Mouse (Mus musculus): ENCODE measurements around the gene Klf7.
A peak's percentile ranks its signal among the peaks of the same experiment; 100 is the strongest.

Klf7 gene

GRCm38 (mm10) chr1:64105181-64105646, 16.9 kb downstream of the Klf7 start:
- no peak for DNase-seq (ENCODE audit: low read depth)

- no peak for DNase-seq (ENCODE audit: low read depth)
These were observed 17.4 kb downstream of the Klf7 start for GRCm38 (mm10) chr1:64104665-64105064.

DNA sequence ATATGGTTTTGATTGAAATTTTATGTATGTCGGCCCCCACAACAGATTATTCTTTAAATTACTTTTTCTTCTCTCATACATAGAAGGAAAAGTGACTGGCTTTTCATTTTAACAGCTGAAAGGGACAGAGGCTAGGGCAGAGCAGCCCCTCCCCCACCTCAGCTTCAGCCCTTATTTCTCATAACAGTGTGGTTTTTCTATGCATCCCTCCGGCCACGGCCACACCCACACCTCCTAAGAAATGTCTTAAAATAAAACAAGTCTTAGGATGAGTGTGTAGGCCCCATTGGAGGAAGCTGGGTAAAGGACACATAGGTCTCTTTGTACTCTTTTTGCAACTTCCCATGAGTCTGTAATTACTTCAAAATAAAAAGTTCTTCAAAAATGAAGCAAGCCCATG, 20.8 kb downstream of the Klf7 start:
- no peak for DNase-seq (ENCODE audit: low read depth)

DNA sequence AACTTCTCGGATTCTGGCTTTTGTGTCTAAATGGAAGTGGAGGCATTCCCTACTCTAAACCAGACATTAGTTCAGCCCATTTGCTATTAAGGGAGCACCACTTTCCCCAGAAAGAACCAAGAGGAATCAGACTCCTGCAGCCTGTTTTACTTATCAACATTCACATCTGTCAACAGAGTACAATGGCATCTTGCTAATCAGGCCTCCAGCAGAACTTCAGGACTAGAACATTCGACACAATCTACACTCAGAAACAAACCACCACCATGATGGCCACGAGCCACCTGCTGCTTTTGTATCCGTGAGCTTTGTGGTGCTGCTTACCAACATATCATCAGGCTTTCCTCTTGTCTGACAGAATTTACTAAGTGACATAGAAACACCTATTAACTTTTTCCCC, 23.3 kb downstream of the Klf7 start:
- DNase-seq (ENCODE audit: low read depth) = no peak

DNA sequence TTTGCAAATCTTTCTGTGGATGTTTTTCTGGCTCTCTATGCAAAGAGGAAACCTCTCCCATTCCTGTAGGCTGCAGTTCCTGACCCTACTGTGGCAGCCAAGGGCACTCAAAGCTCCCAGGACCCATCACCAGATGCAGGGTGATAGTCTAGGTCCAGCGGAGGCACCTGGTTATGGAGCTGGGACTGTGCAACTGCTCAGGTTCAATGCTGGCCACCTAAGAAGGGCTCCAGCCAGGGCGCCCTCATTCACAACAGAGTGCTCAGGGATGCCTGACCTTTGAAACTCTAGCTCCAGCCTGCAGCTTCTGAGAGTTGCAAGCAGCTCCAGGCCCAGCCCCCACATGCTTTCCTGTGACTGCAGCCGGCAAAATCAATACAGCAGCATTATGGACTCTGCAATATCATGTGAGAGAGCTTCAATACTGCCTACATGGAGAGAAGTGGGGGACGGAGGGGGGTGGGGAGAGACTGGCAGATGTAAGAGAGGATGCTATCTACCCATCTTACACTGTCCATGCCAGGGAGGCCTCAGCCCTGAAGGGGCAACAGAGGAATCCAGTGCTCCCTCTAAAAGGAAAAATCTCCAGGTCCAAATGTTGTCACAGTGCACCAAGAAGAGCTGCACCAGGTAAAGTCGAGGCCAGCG, 24.3 kb downstream of the Klf7 start:
- DNase-seq (ENCODE audit: low read depth) = no peak

DNA sequence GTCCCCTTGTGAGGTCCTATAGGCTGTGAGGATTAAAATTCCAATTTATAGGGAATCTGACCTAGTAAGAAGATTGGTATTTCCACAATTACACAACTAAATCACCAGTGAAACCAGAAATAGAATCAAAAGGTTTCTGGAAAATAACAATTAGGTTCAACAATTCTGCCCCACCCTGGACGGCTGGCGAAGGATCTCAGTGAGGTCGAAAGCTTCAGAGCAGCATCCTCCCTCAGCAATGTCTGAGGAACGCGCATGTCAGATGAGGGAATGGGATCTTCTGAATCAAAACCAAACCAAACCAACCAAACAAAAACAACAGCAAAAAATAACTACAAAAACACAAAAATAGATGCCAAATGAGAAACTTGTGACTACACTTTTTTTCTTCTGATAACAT, 29.1 kb downstream of the Klf7 start:
- no peak for DNase-seq (ENCODE audit: low read depth)

DNA sequence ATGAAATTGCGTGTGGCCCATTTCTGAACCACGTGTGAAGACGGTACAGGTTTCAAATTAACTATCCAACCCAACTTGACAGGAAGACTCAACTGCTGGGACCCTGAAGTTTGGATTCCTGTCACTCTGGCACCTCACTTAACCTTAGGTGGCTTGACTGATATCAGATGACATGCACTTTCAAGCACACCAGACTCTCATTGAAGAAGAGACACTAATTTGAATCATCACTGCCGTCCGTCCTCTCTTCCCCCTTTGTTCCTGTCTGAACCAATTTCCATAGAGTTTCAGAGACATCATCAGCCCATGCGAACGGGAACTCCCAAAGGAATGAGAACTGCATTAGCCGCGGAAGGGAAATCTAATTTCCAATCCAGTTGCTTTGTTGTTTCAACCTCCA, 30.5 kb downstream of the Klf7 start:
- DNase-seq (ENCODE audit: low read depth) = no peak

DNA sequence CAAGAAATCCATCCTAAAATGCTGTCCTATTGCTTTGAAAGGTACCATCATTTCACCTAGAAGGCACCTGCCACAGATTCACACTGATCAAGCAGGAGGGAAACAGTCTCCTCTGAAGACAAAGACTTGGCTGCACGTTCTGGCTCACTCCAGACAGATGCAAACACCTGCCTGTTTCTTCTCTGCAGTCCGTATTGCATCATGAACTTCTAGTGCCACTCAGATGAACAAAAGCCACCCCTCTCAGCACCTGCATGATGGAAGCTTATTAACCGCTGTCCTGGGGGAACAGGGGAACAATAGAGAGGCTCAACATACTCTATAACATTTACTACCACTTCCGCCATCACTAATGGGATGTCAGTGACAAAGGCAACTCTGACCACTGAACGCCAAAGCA, 31.5 kb downstream of the Klf7 start:
- no peak for DNase-seq (ENCODE audit: low read depth)

DNA sequence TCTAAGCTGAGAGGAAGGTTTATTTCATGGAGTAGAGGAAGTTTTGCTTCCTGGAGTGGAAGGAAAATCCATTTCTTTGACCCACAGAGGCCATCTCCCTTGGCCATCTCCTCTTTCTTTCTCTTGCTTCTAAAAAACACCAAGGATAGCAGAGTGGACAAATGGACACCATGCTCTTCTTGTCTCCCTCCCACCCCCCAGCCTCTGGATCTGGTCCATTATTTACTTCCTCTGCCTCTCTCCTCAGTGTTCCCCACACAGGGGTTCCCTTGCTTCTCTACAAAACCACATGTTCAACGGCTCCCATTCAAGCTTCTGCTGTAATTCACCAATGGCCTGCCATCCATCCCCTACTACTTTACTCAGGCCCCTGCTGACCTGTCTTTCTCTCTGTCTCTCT, 32.4 kb downstream of the Klf7 start:
- no peak for DNase-seq (ENCODE audit: low read depth)

DNA sequence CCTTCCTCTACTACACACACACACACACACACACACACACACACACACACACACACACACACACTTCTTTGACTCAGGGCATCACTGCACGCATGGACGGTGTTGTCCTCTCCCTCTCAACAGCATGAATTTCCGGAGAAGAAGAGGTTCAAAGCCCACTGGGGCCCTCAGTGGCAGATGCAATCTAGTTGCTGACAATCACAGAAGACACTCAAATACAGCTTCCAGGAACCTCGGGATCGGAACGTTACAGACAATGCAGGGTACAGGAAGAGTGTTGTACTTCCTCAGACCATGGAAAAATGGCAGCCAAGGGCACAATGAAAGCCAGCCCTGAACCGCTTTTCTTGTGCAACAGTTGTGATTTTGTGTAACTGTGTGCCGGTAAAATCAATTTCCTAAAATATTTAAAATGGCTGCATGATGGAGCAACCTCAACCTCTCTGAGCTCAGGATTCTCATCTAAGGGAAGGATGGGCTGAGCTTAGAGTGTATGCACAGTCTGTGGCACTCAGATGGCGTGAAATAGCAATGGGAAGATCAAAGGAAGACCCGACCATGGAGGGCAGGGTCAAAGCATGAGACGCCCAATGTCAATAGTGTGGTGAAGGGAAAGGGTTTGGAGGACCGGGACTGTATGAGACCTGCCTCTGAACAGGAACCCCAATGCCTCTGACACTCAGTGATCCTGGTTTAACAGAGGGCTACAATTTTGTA, 33.3 kb downstream of the Klf7 start:
- DNase-seq (ENCODE audit: low read depth) = no peak

DNA sequence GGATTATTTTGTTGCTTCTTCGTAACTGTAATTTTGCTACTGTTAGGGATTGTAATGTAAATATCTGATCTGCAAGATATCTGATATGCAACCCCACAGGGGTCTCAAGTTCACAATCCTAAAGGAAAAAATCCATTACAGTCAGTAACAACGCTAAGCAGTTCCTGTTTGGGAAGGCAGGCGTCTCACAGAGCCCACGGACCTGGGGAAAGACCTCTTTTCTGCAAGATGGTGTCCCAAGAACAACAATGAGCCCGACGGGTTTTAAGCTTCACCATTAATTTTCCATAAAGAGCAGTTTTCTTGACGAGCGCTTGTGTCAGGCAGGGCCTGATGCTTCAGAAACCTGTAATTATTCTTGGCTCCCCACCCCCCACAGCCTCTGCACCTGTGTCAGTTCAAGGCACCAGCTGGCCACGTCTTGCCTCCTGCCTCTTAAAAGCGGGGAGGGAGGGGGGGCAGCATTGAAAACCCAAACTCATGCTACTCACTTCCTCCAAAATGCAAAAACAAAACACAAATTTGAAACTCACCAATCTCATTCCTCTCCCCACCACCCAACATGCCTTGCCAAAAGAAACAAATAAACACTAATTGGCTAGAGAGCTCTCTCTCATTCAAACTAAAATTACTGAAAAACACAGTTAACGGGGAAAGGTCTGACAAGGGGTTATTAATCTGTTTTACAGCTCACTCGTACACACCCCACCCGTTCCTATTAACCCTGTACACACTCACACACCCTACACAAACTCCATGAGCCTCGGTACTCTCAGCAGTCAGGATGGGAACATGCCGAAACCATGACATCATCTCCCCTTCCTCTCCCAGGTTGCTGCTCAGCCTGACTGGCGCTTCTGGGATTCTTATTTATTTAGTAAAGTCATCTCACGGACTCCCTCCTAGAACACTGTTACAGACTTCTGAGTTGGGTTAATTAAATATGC, 34.2 kb downstream of the Klf7 start:
- no peak for DNase-seq (ENCODE audit: low read depth)

DNA sequence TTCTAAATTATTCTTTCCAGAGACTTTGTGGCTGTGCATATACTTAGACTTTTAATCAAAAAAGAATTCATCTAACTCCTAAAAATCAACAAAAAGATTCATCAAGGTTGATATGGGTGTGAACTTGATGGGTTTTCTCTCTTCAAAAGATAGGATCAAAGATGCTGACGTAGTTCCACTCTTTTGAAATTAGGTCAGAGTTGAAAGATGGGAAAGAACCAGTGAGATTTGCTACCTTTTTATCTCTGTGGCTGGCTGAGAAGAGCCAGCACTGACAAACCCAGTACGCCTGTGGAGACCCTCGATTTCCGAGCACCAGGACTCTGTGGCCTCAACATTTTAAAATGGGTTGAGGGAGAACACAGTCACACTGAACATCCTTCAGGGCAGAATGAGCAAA, 36.2 kb downstream of the Klf7 start:
- DNase-seq (ENCODE audit: low read depth) = no peak

GRCm38 (mm10) chr1:64085361-64085760, 36.7 kb downstream of the Klf7 start:
- no peak for DNase-seq (ENCODE audit: low read depth)

- no peak for DNase-seq (ENCODE audit: low read depth)
These were observed 37.4 kb downstream of the Klf7 start for GRCm38 (mm10) chr1:64084706-64085105.

DNA sequence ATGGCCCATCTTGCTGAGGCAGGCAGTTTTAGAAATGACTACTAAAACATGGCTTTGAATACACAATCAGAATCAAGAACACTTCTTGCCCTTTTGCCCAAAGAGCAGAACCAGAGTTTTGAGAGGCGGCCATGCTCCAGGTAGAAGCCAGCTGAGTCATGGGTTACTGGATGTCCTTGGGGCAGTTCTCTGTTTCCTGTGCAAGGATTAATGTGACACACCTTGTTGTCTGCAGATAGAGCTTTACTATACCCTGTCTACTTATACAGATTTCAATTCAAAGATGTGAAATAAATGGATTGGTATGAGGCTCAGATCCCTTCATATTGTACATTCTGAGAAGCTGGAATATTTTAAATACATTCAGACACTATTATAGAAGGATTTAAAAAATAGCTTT, 40.3 kb downstream of the Klf7 start:
- no peak for DNase-seq (ENCODE audit: low read depth)

DNA sequence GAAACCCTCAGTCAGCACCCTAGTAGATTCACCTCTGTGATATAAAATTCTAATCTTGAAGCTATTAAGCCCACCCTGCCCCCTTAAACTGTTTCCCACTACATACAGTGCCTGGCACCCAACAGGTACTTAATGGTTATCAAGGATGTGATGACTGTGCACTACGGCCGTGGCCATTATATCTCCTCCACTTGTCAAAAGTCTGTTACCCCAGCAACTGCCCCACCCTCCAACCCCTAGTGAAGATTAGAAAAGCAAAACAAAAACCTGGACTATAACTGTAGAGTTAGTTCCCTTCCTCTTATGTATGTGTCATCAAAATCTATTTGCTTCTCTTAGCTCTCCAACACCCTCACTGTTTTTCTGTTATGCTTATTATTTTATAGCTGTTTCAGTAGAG, 40.9 kb downstream of the Klf7 start:
- DNase-seq (ENCODE audit: low read depth) = no peak

DNA sequence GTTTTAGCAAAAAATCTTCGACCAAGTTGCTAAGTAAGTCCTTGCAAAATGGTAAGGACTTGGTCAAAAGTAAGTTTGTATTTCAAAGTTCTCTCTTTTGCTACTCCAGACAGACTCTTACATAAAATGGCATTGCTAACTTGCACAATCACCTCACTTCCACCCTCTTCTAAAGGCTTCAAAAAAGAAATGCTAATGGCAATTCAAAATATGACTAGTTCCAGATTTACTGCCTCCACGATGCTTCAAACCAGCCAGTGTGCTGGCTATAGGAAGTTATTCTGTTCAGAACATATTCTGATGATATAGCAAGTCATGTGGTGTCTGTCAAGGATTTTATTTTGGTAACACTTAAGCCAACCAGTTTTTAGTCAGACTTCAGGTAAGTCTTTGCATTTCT, 41.8 kb downstream of the Klf7 start:
- no peak for DNase-seq (ENCODE audit: low read depth)

DNA sequence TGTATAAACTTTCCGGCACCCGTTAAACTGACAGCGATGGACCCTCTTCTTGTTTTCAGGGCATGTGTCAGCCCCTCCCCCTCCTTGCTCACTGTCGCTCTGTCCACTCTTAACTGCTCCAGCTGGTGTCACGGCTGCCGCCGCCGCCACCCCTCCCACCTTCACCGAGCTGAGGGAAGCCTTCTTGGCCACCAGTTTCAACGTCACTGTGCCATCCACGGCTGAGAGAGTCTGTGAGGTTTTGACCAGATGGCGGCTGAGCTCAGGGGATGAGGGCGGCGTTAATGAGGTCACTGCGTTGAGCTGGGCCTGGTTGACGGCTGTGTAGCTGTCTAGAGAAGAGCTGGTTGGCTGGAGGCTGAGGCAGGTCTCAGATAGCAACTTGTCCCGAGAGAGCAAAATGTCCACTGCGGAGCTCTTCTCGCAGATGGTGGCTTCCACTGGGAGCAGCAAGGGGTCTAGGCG, 43.3 kb downstream of the Klf7 start:
- DNase-seq (ENCODE audit: low read depth) = no peak

DNA sequence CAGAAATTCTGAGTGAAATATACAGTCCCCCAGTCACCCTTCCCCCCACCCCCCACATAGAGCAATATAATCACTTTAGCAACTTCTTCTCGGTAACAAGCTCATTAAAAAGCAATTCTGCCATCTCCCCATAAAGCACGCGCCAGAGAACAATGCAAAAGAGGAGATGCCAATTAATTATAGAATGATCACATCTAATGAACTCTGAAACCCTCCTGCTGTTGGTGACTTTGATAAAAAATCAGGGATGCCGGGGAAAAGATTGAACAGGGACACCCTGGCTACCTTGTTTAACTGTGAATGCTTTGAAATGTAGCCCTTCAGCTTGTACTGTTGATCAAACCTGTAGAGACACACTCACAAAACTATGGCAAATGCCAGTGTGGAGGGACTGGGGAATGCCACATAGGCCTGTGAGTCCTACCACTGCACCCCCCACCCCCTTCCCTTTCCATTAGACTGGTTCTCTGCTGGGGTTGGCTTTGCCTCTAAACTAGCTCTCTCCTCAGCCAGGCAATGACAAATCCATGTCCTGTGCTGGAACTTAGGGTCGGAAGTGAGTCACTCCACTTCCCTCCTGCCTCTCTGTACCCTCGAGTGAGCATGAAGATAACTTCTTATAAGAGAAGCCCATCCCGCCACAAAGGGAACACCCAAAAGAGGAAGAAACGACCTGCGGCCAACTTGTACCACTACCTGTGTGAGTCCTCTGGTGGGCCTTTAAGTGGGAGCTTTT, 43.9 kb downstream of the Klf7 start:
- DNase-seq (ENCODE audit: low read depth) = peak; percentile 50

DNA sequence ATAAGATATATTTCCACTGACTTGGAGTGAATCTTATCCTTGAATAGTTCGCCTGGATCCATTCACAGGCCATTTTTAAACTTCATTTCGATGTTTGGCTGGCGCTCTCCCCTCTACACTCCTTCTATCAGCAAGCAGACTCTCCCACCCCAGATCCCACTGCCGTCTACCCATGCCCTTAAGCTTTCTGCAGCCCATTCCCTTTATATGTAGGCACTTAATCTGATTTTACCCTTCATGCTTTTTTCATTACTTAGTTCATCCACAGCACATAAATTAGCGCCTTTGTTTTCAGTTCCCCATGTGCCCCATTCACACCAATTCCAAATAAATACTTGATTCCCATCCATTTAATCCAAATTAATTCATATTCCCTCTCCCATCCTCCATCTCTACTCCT, 48.0 kb downstream of the Klf7 start:
- DNase-seq (ENCODE audit: low read depth) = no peak

DNA sequence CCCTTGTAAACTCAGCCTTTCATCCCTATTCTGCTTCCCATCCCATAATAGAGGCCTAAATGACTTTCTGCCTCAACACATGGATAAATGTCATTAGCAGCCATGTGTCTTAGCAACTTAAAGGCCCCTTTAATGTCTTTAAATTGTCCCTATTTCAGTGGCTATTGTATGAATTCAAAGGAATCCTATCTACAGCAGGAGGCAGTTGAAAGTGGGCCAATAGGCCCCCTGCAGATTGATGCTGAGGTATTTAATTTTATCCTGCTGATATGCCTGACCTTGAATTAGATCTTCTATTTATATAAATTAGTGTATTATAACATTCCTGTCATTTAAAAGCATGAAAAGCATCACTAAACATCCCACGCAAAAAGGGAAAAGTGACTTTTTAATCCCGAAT, 51.1 kb downstream of the Klf7 start:
- no peak for DNase-seq (ENCODE audit: low read depth)
